Mouse (Mus musculus) brain, embryonic 14.5 days (tissue): ENCODE data around the gene Shkbp1.

ENCODE experiments used
- CTCF ChIP-seq: fragments of 200-500 bp; IDR thresholded peaks from 2 replicates; pipeline ENCODE4 v1.5.1; 2012; ENCODE audit warnings: inconsistent platforms, mild to moderate bottlenecking, moderate library complexity, borderline replicate concordance; ENCODE audit not compliant: insufficient read depth, insufficient read length; ENCODE audit errors: extremely low read depth
- POLR2A ChIP-seq: fragments of 200-500 bp; IDR thresholded peaks from 2 replicates; pipeline ENCODE4 v1.6.1; 2012; ENCODE audit warnings: mild to moderate bottlenecking, inconsistent platforms, borderline replicate concordance; ENCODE audit not compliant: poor library complexity, insufficient read depth, insufficient read length, severe bottlenecking; ENCODE audit errors: extremely low read depth

DNA sequence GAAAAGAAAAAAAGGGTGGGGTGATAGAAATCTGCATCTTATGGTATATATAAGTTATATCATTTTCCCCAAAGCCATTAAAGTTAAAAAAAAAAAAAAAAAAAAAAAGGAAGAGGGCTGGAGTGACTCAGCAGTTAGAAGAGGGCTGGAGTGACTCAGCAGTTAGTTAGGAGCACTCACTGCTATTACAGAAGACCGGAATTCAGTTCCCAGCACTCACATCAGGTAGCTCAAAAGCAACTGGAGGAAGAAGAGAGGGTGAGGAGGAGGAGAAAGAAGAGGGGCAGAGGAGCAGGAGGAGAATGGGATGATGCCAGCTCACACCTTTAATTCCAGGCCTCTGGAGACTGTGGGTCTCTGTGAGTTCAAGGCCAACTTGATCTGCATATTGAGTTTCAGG is 27.4 kb upstream of the Shkbp1 start:
- TF ChIP-seq CTCF (no peak), POLR2A (no peak)
